Mouse (Mus musculus): ENCODE data around the gene Stk16.
A peak's percentile ranks its signal among the peaks of the same experiment; 100 is the strongest.
"Not testable (repeated sequence)": the region's sequence is repeated elsewhere in the genome, so short reads cannot be mapped to it uniquely, and the experiment has no call there.

The Stk16 gene

GRCm38 (mm10) chr1:75213096-75213495, 2.5 kb downstream of the Stk16 start:
- no peak for DNase-seq (ENCODE audit: low spot score)

- DNase-seq (ENCODE audit: low spot score) = no peak
Observed at GRCm38 (mm10) chr1:75214442-75214841, 3.8 kb downstream of the Stk16 start.

- peak; percentile 28 for DNase-seq (ENCODE audit: low spot score)
Observed at GRCm38 (mm10) chr1:75214886-75215285, 4.2 kb downstream of the Stk16 start.

GRCm38 (mm10) chr1:75215785-75216184, 5.1 kb downstream of the Stk16 start:
- DNase-seq (ENCODE audit: low spot score) = no peak

- no peak for DNase-seq (ENCODE audit: low spot score)
Observed at GRCm38 (mm10) chr1:75216797-75217585, 6.4 kb downstream of the Stk16 start.

- no peak for DNase-seq (ENCODE audit: low spot score)
Observed at GRCm38 (mm10) chr1:75217893-75218226, 7.2 kb downstream of the Stk16 start.

- no peak for DNase-seq (ENCODE audit: low spot score)
Observed at GRCm38 (mm10) chr1:75218227-75219001, 7.8 kb downstream of the Stk16 start.

GRCm38 (mm10) chr1:75219078-75219477, 8.4 kb downstream of the Stk16 start:
- DNase-seq (ENCODE audit: low spot score) = peak; percentile 12

- no peak for DNase-seq (ENCODE audit: low spot score)
Observed at GRCm38 (mm10) chr1:75219531-75219930, 8.9 kb downstream of the Stk16 start, which contains the start of gene Tuba4a. Gene Tuba4a, minus strand, starts transcription at chr1:75219865.

GRCm38 (mm10) chr1:75221538-75221937, 10.9 kb downstream of the Stk16 start:
- no peak for DNase-seq (ENCODE audit: low spot score)

GRCm38 (mm10) chr1:75222926-75223325, 12.3 kb downstream of the Stk16 start:
- no peak for DNase-seq (ENCODE audit: low spot score)

GRCm38 (mm10) chr1:75223532-75223931, 12.9 kb downstream of the Stk16 start:
- DNase-seq (ENCODE audit: low spot score) = no peak

GRCm38 (mm10) chr1:75225473-75225872, 14.8 kb downstream of the Stk16 start:
- no peak for DNase-seq (ENCODE audit: low spot score)

- DNase-seq (ENCODE audit: low spot score) = no peak
Observed at GRCm38 (mm10) chr1:75226138-75226537, 15.5 kb downstream of the Stk16 start.

- DNase-seq (ENCODE audit: low spot score) = no peak
Observed at GRCm38 (mm10) chr1:75227653-75228052, 17.0 kb downstream of the Stk16 start.

GRCm38 (mm10) chr1:75229158-75229557, 18.5 kb downstream of the Stk16 start:
- DNase-seq (ENCODE audit: low spot score) = peak; percentile 23

GRCm38 (mm10) chr1:75230335-75230994, 19.8 kb downstream of the Stk16 start:
- no peak for DNase-seq (ENCODE audit: low spot score)

GRCm38 (mm10) chr1:75231224-75231623, 20.6 kb downstream of the Stk16 start:
- no peak for DNase-seq (ENCODE audit: low spot score)

- DNase-seq (ENCODE audit: low spot score) = no peak
Observed at GRCm38 (mm10) chr1:75231664-75232152, 21.1 kb downstream of the Stk16 start, which contains the start of gene A630095N17Rik. Gene A630095N17Rik, minus strand, starts transcription at chr1:75232102.

- not testable (repeated sequence) for DNase-seq (ENCODE audit: low spot score)
Observed at GRCm38 (mm10) chr1:75232489-75232888, 21.9 kb downstream of the Stk16 start.

GRCm38 (mm10) chr1:75234606-75235005, 24.0 kb downstream of the Stk16 start:
- peak; percentile 63 for DNase-seq (ENCODE audit: low spot score)
